Mouse (Mus musculus) E14TG2a.4 (cell line): Measurements from ENCODE around the gene 4930404N11Rik.

Experiments
- CTCF ChIP-seq: conservative IDR thresholded peaks from 2 replicates; pipeline ENCODE4 v1.5.1; 2014; ENCODE audit warnings: low read length
- NANOG ChIP-seq: IDR thresholded peaks from 2 replicates; pipeline ENCODE4 v1.6.1; 2014; ENCODE audit warnings: borderline replicate concordance, low read length, mixed read lengths
- POU5F1 ChIP-seq: IDR thresholded peaks from 2 replicates; pipeline ENCODE4 v1.6.1; 2014; ENCODE audit warnings: low read length, borderline replicate concordance

- TF ChIP-seq CTCF, result no peak
- no peak for TF ChIP-seq NANOG
- no peak for TF ChIP-seq POU5F1
Measured at GRCm38 (mm10) chr10:81393456-81394063, 27.9 kb upstream of the 4930404N11Rik start.
